Mouse (Mus musculus): ENCODE data around the gene Aldh1a2. TPM values are rescaled to one million over a fixed set of nuclear protein-coding genes. Genes with fewer than 3 reads are reported as not detected.

Aldh1a2 gene
- total and polyA plus RNA-seq, 3 experiments: not detected

DNA sequence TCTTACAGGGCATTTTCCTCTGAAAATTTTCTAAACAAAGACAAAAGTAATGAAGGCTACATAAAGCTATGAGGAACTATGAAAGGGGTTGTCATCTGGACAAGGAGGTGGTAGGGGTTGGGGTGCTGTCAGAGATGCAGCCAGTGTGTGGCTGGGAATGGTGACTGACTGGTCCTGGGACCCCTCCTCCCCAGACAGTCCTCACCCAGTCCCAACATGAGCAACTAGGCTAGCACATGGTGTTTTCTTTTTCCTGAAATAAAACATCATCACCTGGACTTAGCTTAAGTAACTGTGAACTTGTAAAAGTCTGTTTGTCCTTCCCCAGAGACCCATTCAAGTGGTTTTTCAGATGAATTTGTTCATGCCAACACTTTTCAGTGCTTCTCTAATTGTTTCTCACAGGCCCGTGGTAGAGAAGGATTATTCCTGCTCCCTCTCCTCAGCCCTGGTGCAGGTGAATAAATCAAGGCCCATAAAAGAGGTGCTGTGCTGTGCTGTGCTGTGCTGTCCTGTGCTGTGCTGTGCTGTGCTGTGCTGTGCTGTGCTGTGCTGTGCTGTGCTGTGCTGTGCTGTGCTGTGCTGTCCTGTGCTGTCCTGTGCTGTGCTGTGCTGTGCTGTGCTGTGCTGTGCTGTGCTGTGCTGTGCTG lies 107.8 kb downstream of the Aldh1a2 start:
- ATAC-seq (ENCODE audit: extremely low read depth, insufficient number of reproducible peaks, low FRiP score, poor library complexity, severe bottlenecking): no peak
- H3K36me3 ChIP-seq (replicated peaks): no peaks in the 10 kb centered on the region
- no peaks in the 10 kb centered on the region for H3K9me3 ChIP-seq (replicated peaks)
- DNase-seq (ENCODE audit: low spot score): no peak
- no peaks in the 10 kb centered on the region for H3K4me1 ChIP-seq (ENCODE audit: insufficient read depth, low read depth, low read length)
- TF ChIP-seq GATA2 (IDR thresholded peaks at IDR 0.05; ENCODE audit: borderline replicate concordance, low read depth, low read length) (no peak), POLR2AphosphoS5 (IDR thresholded peaks at IDR 0.05; ENCODE audit: insufficient replicate concordance, low read depth, low read length) (no peak), CTCF (IDR thresholded peaks at IDR 0.05; ENCODE audit: low read depth, low read length) (no peak), GATA1 (IDR thresholded peaks at IDR 0.05; ENCODE audit: borderline replicate concordance, low read length) (no peak), TAL1 (conservative IDR thresholded peaks at IDR 0.05; ENCODE audit: low read depth, low read length) (no peak)
- H3K4me3 ChIP-seq (ENCODE audit: low read depth, low read length): no peak overlapping the region
- H3K27me3 ChIP-seq (ENCODE audit: insufficient read depth, low read length): peaks cover 3% of the 10 kb centered on the region; the same call in 1 of the 2 replicates

DNA sequence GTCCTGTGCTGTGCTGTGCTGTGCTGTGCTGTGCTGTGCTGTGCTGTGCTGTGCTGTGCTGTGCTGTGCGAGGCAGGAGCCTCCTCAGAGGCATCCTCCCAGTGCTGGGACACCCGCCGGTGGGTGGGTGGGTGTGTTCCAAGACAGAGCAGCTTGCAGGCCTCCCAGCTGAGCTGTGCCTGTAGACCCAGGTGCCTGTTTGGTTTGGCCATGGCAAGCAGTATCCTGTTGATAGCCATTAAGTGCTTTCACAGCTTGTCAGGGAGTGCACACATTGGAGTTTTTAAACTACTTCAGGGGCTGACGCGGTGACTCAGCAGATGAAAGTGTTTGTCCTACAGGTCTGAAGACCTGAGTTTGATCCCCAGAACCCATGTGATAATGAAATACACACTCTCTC lies 108.5 kb downstream of the Aldh1a2 start:
- DNase-seq (ENCODE audit: low spot score) (no peak), ATAC-seq (ENCODE audit: extremely low read depth, insufficient number of reproducible peaks, low FRiP score, poor library complexity, severe bottlenecking) (no peak)
- H3K36me3 ChIP-seq (replicated peaks): no peaks in the 10 kb centered on the region
- TF ChIP-seq GATA1 (IDR thresholded peaks at IDR 0.05; ENCODE audit: borderline replicate concordance, low read length) (no peak), GATA2 (IDR thresholded peaks at IDR 0.05; ENCODE audit: borderline replicate concordance, low read depth, low read length) (no peak)
- no peaks in the 10 kb centered on the region for H3K4me1 ChIP-seq (ENCODE audit: insufficient read depth, low read depth, low read length)
- no peaks in the 10 kb centered on the region for H3K9me3 ChIP-seq (replicated peaks)
- H3K4me3 ChIP-seq (ENCODE audit: low read depth, low read length): no peak overlapping the region
- H3K27me3 ChIP-seq (ENCODE audit: insufficient read depth, low read length): peaks cover 3% of the 10 kb centered on the region; the same call in 1 of the 2 replicates

DNA sequence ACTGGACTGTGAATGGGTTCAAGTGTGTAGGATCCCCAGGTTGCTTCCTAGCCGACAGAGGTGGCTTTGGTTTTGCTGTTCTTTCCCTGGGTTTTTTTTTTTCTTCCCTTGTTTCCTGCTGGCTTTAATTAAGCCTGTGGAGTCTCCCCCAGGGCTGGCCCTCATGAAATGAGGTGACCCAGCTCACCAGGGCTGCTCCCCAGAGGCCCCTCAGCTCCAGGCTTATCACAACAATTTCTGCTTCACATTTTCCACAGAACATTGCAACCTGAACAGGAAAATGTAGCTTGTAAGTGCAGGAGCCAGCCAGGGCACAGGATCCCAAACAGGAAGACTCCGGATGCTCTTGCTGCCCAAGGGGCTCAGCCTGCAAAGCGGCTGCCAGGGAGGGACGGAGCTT lies 110.7 kb downstream of the Aldh1a2 start:
- TF ChIP-seq POLR2AphosphoS5 (IDR thresholded peaks at IDR 0.05; ENCODE audit: insufficient replicate concordance, low read depth, low read length) (no peak), CTCF (IDR thresholded peaks at IDR 0.05; ENCODE audit: low read depth, low read length) (no peak), TAL1 (conservative IDR thresholded peaks at IDR 0.05; ENCODE audit: low read depth, low read length) (no peak), GATA2 (IDR thresholded peaks at IDR 0.05; ENCODE audit: borderline replicate concordance, low read depth, low read length) (no peak), GATA1 (IDR thresholded peaks at IDR 0.05; ENCODE audit: borderline replicate concordance, low read length) (no peak)
- no peak overlapping the region for H3K4me3 ChIP-seq (ENCODE audit: low read depth, low read length)

DNA sequence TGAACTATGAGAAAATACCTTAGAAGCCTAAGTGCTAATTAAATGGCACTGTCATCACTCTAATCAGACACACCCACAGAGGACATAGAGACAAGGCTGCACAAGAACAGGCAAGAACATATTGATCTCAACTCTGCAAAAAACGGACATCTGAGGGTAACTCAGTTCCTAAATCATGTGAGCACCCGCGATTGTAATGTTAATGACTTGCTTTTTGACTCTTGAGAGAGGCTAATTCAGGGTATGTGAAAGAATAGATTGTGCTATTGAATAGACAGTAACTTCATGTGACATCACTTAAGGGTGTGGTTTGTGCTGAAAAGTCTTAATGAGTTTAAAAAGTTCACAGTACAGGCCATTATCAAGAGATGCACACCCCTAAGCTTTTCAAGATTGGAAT lies 116.1 kb downstream of the Aldh1a2 start:
- Histone ChIP-seq H3K9me3 (replicated peaks) (no peaks in the 10 kb centered on the region), H3K27me3 (ENCODE audit: insufficient read depth, low read length) (peaks cover 5% of the 10 kb centered on the region), H3K4me1 (ENCODE audit: insufficient read depth, low read depth, low read length) (no peaks in the 10 kb centered on the region), H3K36me3 (replicated peaks) (no peaks in the 10 kb centered on the region), H3K4me3 (ENCODE audit: low read depth, low read length) (no peak overlapping the region)
- DNase-seq (ENCODE audit: low spot score): no peak
- no peak for ATAC-seq (ENCODE audit: extremely low read depth, insufficient number of reproducible peaks, low FRiP score, poor library complexity, severe bottlenecking)
- TF ChIP-seq GATA2 (IDR thresholded peaks at IDR 0.05; ENCODE audit: borderline replicate concordance, low read depth, low read length) (no peak), TAL1 (conservative IDR thresholded peaks at IDR 0.05; ENCODE audit: low read depth, low read length) (no peak), POLR2AphosphoS5 (IDR thresholded peaks at IDR 0.05; ENCODE audit: insufficient replicate concordance, low read depth, low read length) (no peak), GATA1 (IDR thresholded peaks at IDR 0.05; ENCODE audit: borderline replicate concordance, low read length) (no peak), CTCF (IDR thresholded peaks at IDR 0.05; ENCODE audit: low read depth, low read length) (no peak)

More for the DNA sequence above, 110.7 kb downstream of the Aldh1a2 start:
- Histone ChIP-seq H3K27me3 (ENCODE audit: insufficient read depth, low read length) (peaks cover 3% of the 10 kb centered on the region; the same call in 1 of the 2 replicates), H3K4me1 (ENCODE audit: insufficient read depth, low read depth, low read length) (no peaks in the 10 kb centered on the region), H3K36me3 (replicated peaks) (no peaks in the 10 kb centered on the region), H3K9me3 (replicated peaks) (no peaks in the 10 kb centered on the region)
- no peak for ATAC-seq (ENCODE audit: extremely low read depth, insufficient number of reproducible peaks, low FRiP score, poor library complexity, severe bottlenecking)
- no peak for DNase-seq (ENCODE audit: low spot score)

DNA sequence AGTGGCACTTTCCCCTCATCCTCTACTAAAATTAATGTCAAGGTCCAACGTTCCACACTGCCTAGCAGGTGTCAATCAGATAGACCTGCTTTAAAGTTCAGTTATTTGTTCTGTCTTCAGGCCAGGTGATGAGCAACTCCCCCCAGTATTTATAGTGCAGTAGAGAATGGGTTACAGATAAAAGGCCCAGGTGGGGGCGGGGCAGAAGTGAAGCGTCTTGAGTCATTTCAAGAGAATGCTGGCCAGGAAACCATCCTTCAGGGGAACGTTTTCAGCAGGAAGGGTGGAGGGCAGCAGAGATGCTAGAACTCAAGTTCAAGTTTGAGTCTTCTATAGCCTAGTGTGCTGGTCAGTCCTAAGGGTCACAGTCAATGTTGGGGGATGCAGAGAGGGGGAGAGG lies 121.1 kb downstream of the Aldh1a2 start:
- DNase-seq (ENCODE audit: low spot score) (no peak), ATAC-seq (ENCODE audit: extremely low read depth, insufficient number of reproducible peaks, low FRiP score, poor library complexity, severe bottlenecking) (no peak)
- H3K27me3 ChIP-seq (ENCODE audit: insufficient read depth, low read length): peaks cover 5% of the 10 kb centered on the region
- no peaks in the 10 kb centered on the region for H3K9me3 ChIP-seq (replicated peaks)
- no peaks in the 10 kb centered on the region for H3K4me1 ChIP-seq (ENCODE audit: insufficient read depth, low read depth, low read length)
- TF ChIP-seq TAL1 (conservative IDR thresholded peaks at IDR 0.05; ENCODE audit: low read depth, low read length) (no peak), POLR2AphosphoS5 (IDR thresholded peaks at IDR 0.05; ENCODE audit: insufficient replicate concordance, low read depth, low read length) (no peak), GATA1 (IDR thresholded peaks at IDR 0.05; ENCODE audit: borderline replicate concordance, low read length) (no peak), GATA2 (IDR thresholded peaks at IDR 0.05; ENCODE audit: borderline replicate concordance, low read depth, low read length) (no peak), CTCF (IDR thresholded peaks at IDR 0.05; ENCODE audit: low read depth, low read length) (no peak)
- no peaks in the 10 kb centered on the region for H3K36me3 ChIP-seq (replicated peaks)
- no peak overlapping the region for H3K4me3 ChIP-seq (ENCODE audit: low read depth, low read length)

DNA sequence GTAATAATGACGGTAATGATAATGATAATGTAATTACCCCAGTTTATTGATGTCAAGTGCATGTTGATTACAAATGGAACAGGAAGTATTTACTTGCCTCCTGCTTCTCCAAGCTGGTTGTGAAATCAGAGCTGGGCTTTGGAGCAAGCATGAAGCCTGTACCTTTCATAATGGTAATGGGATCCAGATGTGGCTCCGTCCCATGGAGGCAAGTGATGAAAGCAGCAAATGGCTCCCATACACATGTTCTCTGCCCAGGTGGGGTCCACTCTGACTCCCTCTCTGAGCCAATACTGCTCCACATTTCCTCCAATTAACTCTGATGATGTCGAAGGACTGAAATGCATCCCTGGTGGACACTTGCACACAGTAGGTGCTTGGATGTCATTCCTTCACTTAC lies 121.8 kb downstream of the Aldh1a2 start:
- H3K4me3 ChIP-seq (ENCODE audit: low read depth, low read length): no peak overlapping the region
- TF ChIP-seq GATA2 (IDR thresholded peaks at IDR 0.05; ENCODE audit: borderline replicate concordance, low read depth, low read length) (no peak), POLR2AphosphoS5 (IDR thresholded peaks at IDR 0.05; ENCODE audit: insufficient replicate concordance, low read depth, low read length) (no peak), GATA1 (IDR thresholded peaks at IDR 0.05; ENCODE audit: borderline replicate concordance, low read length) (no peak), CTCF (IDR thresholded peaks at IDR 0.05; ENCODE audit: low read depth, low read length) (no peak), TAL1 (conservative IDR thresholded peaks at IDR 0.05; ENCODE audit: low read depth, low read length) (no peak)
- no peak for DNase-seq (ENCODE audit: low spot score)
- H3K27me3 ChIP-seq (ENCODE audit: insufficient read depth, low read length): peaks cover 5% of the 10 kb centered on the region
- H3K4me1 ChIP-seq (ENCODE audit: insufficient read depth, low read depth, low read length): no peaks in the 10 kb centered on the region
- no peak for ATAC-seq (ENCODE audit: extremely low read depth, insufficient number of reproducible peaks, low FRiP score, poor library complexity, severe bottlenecking)
- H3K36me3 ChIP-seq (replicated peaks): no peaks in the 10 kb centered on the region
- no peaks in the 10 kb centered on the region for H3K9me3 ChIP-seq (replicated peaks)

Data from G1E (cell line).